In genomic region chr17:47146640-47147039, GRCm38 (mm10) we compare ENCODE assay signal across 9 mouse cellular contexts.
A peak's percentile ranks its signal among the peaks of the same experiment; 100 is the strongest.
DNase-seq lines count a peak whose midpoint lies in the region; TF ChIP-seq lines count a peak whose summit lies in the region.
"Had no signal": no experiment of that assay in that cellular context is flagged by ENCODE, and none has a peak within 500 bp of the region (broad histone marks: within the 10 kb centered on the region; RNA-seq: fewer than 3 reads in every experiment).

No protein-coding gene starts in this region.

- TF ChIP-seq CTCF in lung, adult 2 months (IDR thresholded peaks at IDR 0.05; ENCODE audit: insufficient read depth, low read length): peak; percentile 36; the same call in 1 of the 2 replicates
- peak; percentile 44; the same call in 1 of the 2 replicates for TF ChIP-seq CTCF in brain, embryonic 14.5 days (IDR thresholded peaks at IDR 0.05; ENCODE audit: borderline replicate concordance, extremely low read depth, insufficient read depth, insufficient read length)

- TF ChIP-seq POLR2A in lung, adult 2 months (IDR thresholded peaks at IDR 0.05; ENCODE audit: borderline replicate concordance, extremely low read depth, low read depth, low read length): no peak
- no peak for TF ChIP-seq POLR2A in brain, embryonic 14.5 days (IDR thresholded peaks at IDR 0.05; ENCODE audit: borderline replicate concordance, extremely low read depth, insufficient read depth, insufficient read length, poor library complexity, severe bottlenecking)

- H3K4me3 ChIP-seq in lung, adult 2 months (replicated peaks; ENCODE audit: extremely low read depth, low read depth, low read length): no peak overlapping the region
- H3K4me3 ChIP-seq: heart, embryonic 15.5 days had no signal

- WGBS in lung, adult 2 months: 95% methylated on average over 4 of the region's 4 CpGs

- DNase-seq in cerebellum, postnatal 14 days: peak; percentile 30 to 62
- DNase-seq in cerebellum, adult 11-12 months: no peak
- DNase-seq in lung, adult 2 months: peak; percentile 20
- DNase-seq in lung, adult 18-20 months: no peak
- DNase-seq in brain, embryonic 14.5 days (ENCODE audit: low read depth): peak; percentile 7
- DNase-seq in testis, postnatal 10 days (ENCODE audit: low spot score): peak; percentile 66
- DNase-seq in frontal cortex, postnatal 25 days (ENCODE audit: low spot score in 2 of 2): no peak
- DNase-seq in urinary bladder, postnatal 14 days (ENCODE audit: low spot score): no peak

- peaks cover 14% of the 10 kb centered on the region for H3K4me1 ChIP-seq in lung, adult 2 months (ENCODE audit: control insufficient read depth, insufficient read depth, low read length)

Comparison
In these comparisons a context has a peak if more than half of its experiments do, and no peak if none do; other contexts are left out.
1. DNase-seq: peak in cerebellum, postnatal 14 days (2 of 2), lung, adult 2 months (single experiment), brain, embryonic 14.5 days (single experiment) and testis, postnatal 10 days (single experiment); none in cerebellum, adult 11-12 months (single experiment), lung, adult 18-20 months (0 of 2), frontal cortex, postnatal 25 days (0 of 2) and urinary bladder, postnatal 14 days (single experiment).